Mouse (Mus musculus) lung, adult 2 months (tissue): ENCODE measurements around the gene Sh2b1.

Source experiments
- CTCF ChIP-seq: fragments of 200-500 bp; IDR thresholded peaks from 2 replicates; pipeline ENCODE4 v1.5.1; 2011; ENCODE audit warnings: mild to moderate bottlenecking, low read length, control low read depth; ENCODE audit not compliant: insufficient read depth
- POLR2A ChIP-seq: fragments of 200-500 bp; IDR thresholded peaks from 2 replicates; pipeline ENCODE4 v1.6.1; 2011; ENCODE audit warnings: low read depth, mild to moderate bottlenecking, control low read depth, low read length, borderline replicate concordance; ENCODE audit errors: extremely low read depth

GRCm38 (mm10) chr7:126511287-126511686 lies 36.1 kb upstream of the Sh2b1 start:
- TF ChIP-seq CTCF (no peak), POLR2A (no peak)
